Mouse (Mus musculus): ENCODE measurements around the gene Mtmr12. TPM values are rescaled to one million over a fixed set of nuclear protein-coding genes. Genes with fewer than 3 reads are reported as not detected.

Mtmr12 gene
- polyA plus RNA-seq, 1 experiment from 2014 or later, result 19.0 TPM

GRCm38 (mm10) chr15:12274053-12274769 lies 69.4 kb downstream of the Mtmr12 start:
- DNase-seq (ENCODE audit: low spot score), result no peak

- no peak for DNase-seq (ENCODE audit: low spot score)
These were observed 70.3 kb downstream of the Mtmr12 start for GRCm38 (mm10) chr15:12275091-12275623.

- no peak for DNase-seq (ENCODE audit: low spot score)
These were observed 75.0 kb downstream of the Mtmr12 start for GRCm38 (mm10) chr15:12279816-12280215.

GRCm38 (mm10) chr15:12284794-12285534 lies 80.1 kb downstream of the Mtmr12 start:
- DNase-seq (ENCODE audit: low spot score), result peak; percentile 45

- no peak for DNase-seq (ENCODE audit: low spot score)
These were observed 80.6 kb downstream of the Mtmr12 start for GRCm38 (mm10) chr15:12285535-12285809.

GRCm38 (mm10) chr15:12290330-12290729 lies 85.5 kb downstream of the Mtmr12 start:
- DNase-seq (ENCODE audit: low spot score), result no peak

- DNase-seq (ENCODE audit: low spot score), result no peak
These were observed 86.9 kb downstream of the Mtmr12 start for GRCm38 (mm10) chr15:12291757-12292156.

GRCm38 (mm10) chr15:12296228-12296627 lies 91.4 kb downstream of the Mtmr12 start:
- peak; percentile 53 for DNase-seq (ENCODE audit: low spot score)

GRCm38 (mm10) chr15:12298231-12298737 lies 93.5 kb downstream of the Mtmr12 start:
- DNase-seq (ENCODE audit: low spot score), result no peak

GRCm38 (mm10) chr15:12301771-12302170 lies 96.9 kb downstream of the Mtmr12 start:
- no peak for DNase-seq (ENCODE audit: low spot score)

- no peak for DNase-seq (ENCODE audit: low spot score)
These were observed 101.6 kb downstream of the Mtmr12 start for GRCm38 (mm10) chr15:12306188-12307071.

- no peak for DNase-seq (ENCODE audit: low spot score)
These were observed 102.3 kb downstream of the Mtmr12 start for GRCm38 (mm10) chr15:12307114-12307513.

GRCm38 (mm10) chr15:12308539-12308938 lies 103.7 kb downstream of the Mtmr12 start:
- DNase-seq (ENCODE audit: low spot score), result no peak

- DNase-seq (ENCODE audit: low spot score), result no peak
These were observed 105.8 kb downstream of the Mtmr12 start for GRCm38 (mm10) chr15:12310676-12311075.

- no peak for DNase-seq (ENCODE audit: low spot score)
These were observed 106.6 kb downstream of the Mtmr12 start for GRCm38 (mm10) chr15:12311465-12311864.

- DNase-seq (ENCODE audit: low spot score), result no peak
These were observed 108.4 kb downstream of the Mtmr12 start for GRCm38 (mm10) chr15:12313255-12313654.

GRCm38 (mm10) chr15:12314584-12314983 lies 109.8 kb downstream of the Mtmr12 start:
- no peak for DNase-seq (ENCODE audit: low spot score)

GRCm38 (mm10) chr15:12315996-12316395 lies 111.2 kb downstream of the Mtmr12 start:
- no peak for DNase-seq (ENCODE audit: low spot score)

GRCm38 (mm10) chr15:12317290-12317689 lies 112.5 kb downstream of the Mtmr12 start:
- DNase-seq (ENCODE audit: low spot score), result no peak

GRCm38 (mm10) chr15:12318451-12318850 lies 113.6 kb downstream of the Mtmr12 start:
- DNase-seq (ENCODE audit: low spot score), result no peak

- no peak for DNase-seq (ENCODE audit: low spot score)
These were observed 115.1 kb downstream of the Mtmr12 start for GRCm38 (mm10) chr15:12319889-12320288.

Measured in thymus, postnatal 0 days (tissue).